Mouse (Mus musculus) kidney, postnatal 4 days (tissue): ENCODE measurements at regions not wholly inside any gene's neighbourhood (a gene's known extent, or its start where the extent isn't known, plus 50 kb on each side); places are given as distances from the start of the nearest gene placed in this dataset.
A peak's percentile ranks its signal among the peaks of the same experiment; 100 is the strongest.
"Not testable (repeated sequence)": the region's sequence is repeated elsewhere in the genome, so short reads cannot be mapped to it uniquely, and the experiment has no call there.

ENCODE experiments used
- DNase-seq, 2 experiments: peaks; one replicate each; pipeline ENCODE4 v3.0.0; 2021; ENCODE audit warnings: mixed read lengths in 2 of 2

- DNase-seq, result peak; percentile 34 to 54
Measured at GRCm38 (mm10) chr11:28216316-28216715, 123.4 kb downstream of the Gm6685 start.

- DNase-seq, result no peak
Measured at GRCm38 (mm10) chr11:28213606-28214005, 126.1 kb downstream of the Gm6685 start.

- DNase-seq, result no peak
Measured at GRCm38 (mm10) chr11:28202150-28202549, 137.5 kb downstream of the Gm6685 start.

- DNase-seq, result no peak
Measured at GRCm38 (mm10) chr11:28188119-28188518, 151.5 kb downstream of the Gm6685 start.

GRCm38 (mm10) chr11:28187441-28187840 lies 152.2 kb downstream of the Gm6685 start:
- not testable (repeated sequence) for DNase-seq

GRCm38 (mm10) chr11:28171232-28171631 lies 168.4 kb downstream of the Gm6685 start:
- DNase-seq, result no peak

- DNase-seq, result no peak
Measured at GRCm38 (mm10) chr11:28152456-28152855, 187.2 kb downstream of the Gm6685 start.
